Mouse (Mus musculus): ENCODE data around the gene Rbfox1.

DNA sequence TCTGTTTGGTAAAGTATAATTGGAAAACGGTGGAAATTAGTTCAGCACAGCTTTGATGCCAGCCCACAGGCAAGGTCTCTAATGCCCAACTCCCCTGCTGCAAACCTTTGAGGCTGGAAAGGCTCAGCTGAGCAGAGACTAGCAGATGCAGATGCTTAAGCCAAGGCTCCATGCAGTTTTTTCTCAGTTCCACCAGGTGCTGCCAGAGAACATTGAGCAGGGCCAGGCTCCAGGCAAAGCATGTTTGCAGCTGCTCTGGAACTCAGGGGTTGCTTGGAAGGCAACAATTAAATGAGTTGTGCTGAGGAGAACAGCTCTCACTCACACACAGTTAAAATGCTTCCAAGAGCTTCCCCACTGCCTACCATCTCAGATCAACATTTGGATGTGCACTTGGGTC lies 1251.8 kb downstream of the Rbfox1 start:
- TF ChIP-seq CTCF (IDR thresholded peaks at IDR 0.05; ENCODE audit: borderline replicate concordance, control insufficient read depth, extremely low read depth, insufficient read depth, low read length, poor library complexity) (no peak), POLR2A (IDR thresholded peaks at IDR 0.05; ENCODE audit: control insufficient read depth, extremely low read depth, insufficient read depth, low read length, poor library complexity) (no peak)

Data from thymus, adult 2 months (tissue).